Mouse (Mus musculus) forebrain, embryonic 12.5 days (tissue): ENCODE data around the gene Piwil4. TPM values are rescaled to one million over a fixed set of nuclear protein-coding genes. Genes with fewer than 3 reads are reported as not detected.

Experiments
- ATAC-seq: fragments of 200-750 bp; cut with Nextera tagmentation; 2 replicates; pipeline ENCODE4 v1.8.0; 2017; ENCODE audit warnings: moderate TSS enrichment; ENCODE audit not compliant: low FRiP score
- H3K27ac ChIP-seq: fragments of 300-500 bp; sonication (generic); 2 replicates; pipeline ENCODE4 v1.5.1; 2016; ENCODE audit warnings: mild to moderate bottlenecking
- H3K27me3 ChIP-seq: fragments of 300-500 bp; sonication (generic); 2 replicates; pipeline ENCODE4 v1.6.1; 2016; ENCODE audit warnings: mild to moderate bottlenecking
- H3K36me3 ChIP-seq: fragments of 300-500 bp; sonication (generic); replicated peaks from 2 replicates; pipeline ENCODE4 v1.6.1; 2016; ENCODE audit warnings: mild to moderate bottlenecking
- H3K4me1 ChIP-seq: fragments of 300-500 bp; sonication (generic); 2 replicates; pipeline ENCODE4 v1.6.1; 2016
- H3K4me2 ChIP-seq: fragments of 300-500 bp; sonication (generic); 2 replicates; pipeline ENCODE4 v1.6.1; 2016; ENCODE audit warnings: mild to moderate bottlenecking, moderate library complexity
- H3K4me3 ChIP-seq: fragments of 300-500 bp; sonication (generic); replicated peaks from 2 replicates; pipeline ENCODE4 v1.5.1; 2016; ENCODE audit warnings: mild to moderate bottlenecking
- H3K9ac ChIP-seq: fragments of 300-500 bp; sonication (generic); 2 replicates; pipeline ENCODE4 v1.6.1; 2016; ENCODE audit warnings: mild to moderate bottlenecking
- H3K9me3 ChIP-seq: fragments of 300-500 bp; sonication (generic); 2 replicates; pipeline ENCODE4 v1.6.1; 2016
- WGBS: fragments of 180-500 bp; shearing (Covaris S2); methylation state at CpG from one replicate; pipeline ENCODE4 v1.1.7; 2016; 5-methylcytosine and 5-hydroxymethylcytosine counted together
- polyA plus RNA-seq: library from polyadenylated mRNA; unstranded; fragments of >200 nt; fragmentation: Nextera tagmentation; extraction: Ambion mirVana; gene quantifications from 2 replicates; pipeline ENCODE4 v1.2.1, GENCODE M21; 2016

Gene Piwil4
- polyA plus RNA-seq, 1 experiment from 2014 or later = 0.17 TPM

DNA sequence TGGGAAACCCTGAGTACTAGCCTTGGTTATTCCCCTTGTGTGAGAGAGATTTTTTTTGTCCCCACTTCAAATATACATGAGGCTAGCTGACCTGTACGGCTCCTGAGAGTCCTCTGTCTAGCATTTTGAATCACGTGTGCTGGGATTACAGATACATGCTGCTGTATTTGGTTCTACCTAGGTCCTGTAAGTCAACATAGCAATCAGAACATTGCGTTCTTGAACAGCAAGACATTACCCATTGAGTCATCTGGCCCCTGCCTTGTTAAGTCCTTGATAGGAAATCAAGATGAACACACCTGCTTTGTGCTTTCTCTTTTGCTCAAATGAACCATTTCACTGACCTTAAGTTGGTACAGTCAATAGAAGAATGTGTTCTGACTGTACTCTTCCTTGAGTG, 13.9 kb upstream of the Piwil4 start:
- H3K4me1 ChIP-seq = peaks cover 12% of the 10 kb centered on the region
- no peak overlapping the region for H3K27ac ChIP-seq
- no peaks in the 10 kb centered on the region for H3K9me3 ChIP-seq
- H3K4me2 ChIP-seq = no peak overlapping the region
- H3K27me3 ChIP-seq = peaks cover 38% of the 10 kb centered on the region
- H3K4me3 ChIP-seq = no peak overlapping the region
- no peak for ATAC-seq
- no peaks in the 10 kb centered on the region for H3K36me3 ChIP-seq
- WGBS = 88% methylated on average over 3 of the region's 3 CpGs
- H3K9ac ChIP-seq = no peak overlapping the region

DNA sequence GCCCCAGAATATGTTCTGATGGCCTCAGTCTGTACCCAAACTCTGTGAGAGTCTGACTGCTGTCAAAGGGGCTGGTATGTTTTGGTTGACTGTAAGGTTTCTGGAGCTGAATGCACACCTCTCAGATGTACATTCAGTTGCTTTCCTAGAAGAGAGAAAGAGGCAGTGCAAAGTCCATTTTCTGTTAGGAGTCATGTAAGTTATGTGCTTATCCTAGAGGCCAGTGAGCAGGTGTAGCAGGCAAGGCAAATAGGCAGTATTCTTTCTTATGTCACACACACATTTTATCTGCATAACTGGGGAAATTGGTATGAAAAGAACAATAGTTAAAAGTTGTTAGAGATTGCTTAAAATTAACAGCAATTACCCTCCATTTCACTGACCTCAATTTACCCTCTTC, 13.4 kb upstream of the Piwil4 start:
- Histone ChIP-seq H3K27me3 (peaks cover 40% of the 10 kb centered on the region), H3K9me3 (no peaks in the 10 kb centered on the region), H3K9ac (no peak overlapping the region), H3K4me1 (peaks cover 12% of the 10 kb centered on the region), H3K36me3 (no peaks in the 10 kb centered on the region), H3K27ac (no peak overlapping the region), H3K4me2 (no peak overlapping the region), H3K4me3 (no peak overlapping the region)
- ATAC-seq = no peak

DNA sequence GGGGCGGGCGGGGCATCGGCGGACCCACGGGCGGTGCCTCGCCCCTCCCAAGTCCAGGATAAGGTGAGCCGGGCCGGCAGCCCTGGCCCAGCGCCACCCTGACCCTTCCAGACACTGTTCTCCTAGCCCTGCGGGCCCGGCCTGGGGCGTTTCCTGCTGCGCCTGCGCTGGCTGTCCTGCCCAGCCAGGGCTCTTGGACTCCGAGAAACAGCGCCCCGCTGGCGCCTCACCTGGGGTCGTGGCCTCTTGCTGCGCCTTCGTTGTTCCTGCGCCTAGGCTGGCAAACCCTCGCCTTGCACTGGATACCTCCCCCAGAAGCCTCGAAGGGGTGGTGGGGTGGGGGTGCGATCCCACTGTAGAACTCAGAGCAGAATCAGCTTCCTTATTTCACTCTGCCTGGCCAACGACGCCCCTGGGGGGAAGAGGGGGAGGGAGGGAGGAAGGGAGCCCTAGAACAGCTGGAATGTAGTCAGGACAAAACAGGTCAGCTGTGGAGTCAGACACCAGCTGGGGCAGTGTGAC, 11.5 kb upstream of the Piwil4 start, which contains the start of gene Fut4:
Fut4 (minus strand) TSS at position 393 of the 522 bp plus-strand sequence.
- H3K27me3 ChIP-seq = peaks cover 40% of the 10 kb centered on the region
- no peak within 1 kb of the TSS for H3K27ac ChIP-seq
- peak within 1 kb of the TSS; percentile 46 for H3K4me3 ChIP-seq
- peak within 1 kb of the TSS; percentile 78 for H3K4me2 ChIP-seq
- ATAC-seq = peak; percentile 45
- no peaks in the 10 kb centered on the region for H3K36me3 ChIP-seq
- 2% methylated on average over 25 of the region's 28 CpGs for WGBS
- peak within 1 kb of the TSS; percentile 60 for H3K9ac ChIP-seq
- H3K4me1 ChIP-seq = peaks cover 12% of the 10 kb centered on the region
- H3K9me3 ChIP-seq = no peaks in the 10 kb centered on the region

DNA sequence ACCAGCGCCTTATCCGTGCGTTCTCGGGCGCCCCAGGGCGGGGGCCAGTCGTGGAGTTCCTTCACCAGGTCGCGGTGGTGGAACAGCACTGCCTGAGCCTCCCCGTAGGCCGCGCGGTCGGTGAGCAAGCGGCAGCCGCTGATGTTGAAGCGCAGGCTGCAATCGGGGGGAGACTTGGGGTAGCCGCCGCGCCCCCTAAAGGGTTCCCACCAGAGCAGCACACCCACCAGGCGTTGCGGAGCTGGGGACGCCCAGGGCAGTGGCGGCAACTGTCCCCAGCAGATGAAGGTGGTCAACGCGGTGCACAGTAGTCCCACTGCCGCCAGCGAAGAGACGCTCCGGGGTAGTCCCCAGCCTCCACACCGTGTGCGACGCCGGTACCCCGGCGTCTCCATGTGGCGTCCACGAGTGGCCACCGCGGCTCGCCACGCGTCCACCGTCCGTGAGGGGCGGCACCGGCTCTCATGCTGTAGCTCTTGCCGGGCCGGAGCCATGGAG, 11.0 kb upstream of the Piwil4 start:
- ATAC-seq = peak; percentile 82
- Histone ChIP-seq H3K4me3 (peak overlapping the region; percentile 46), H3K9me3 (no peaks in the 10 kb centered on the region), H3K27ac (no peak overlapping the region), H3K9ac (peak overlapping the region; percentile 60), H3K4me2 (peak overlapping the region; percentile 78), H3K27me3 (peaks cover 40% of the 10 kb centered on the region), H3K4me1 (peaks cover 12% of the 10 kb centered on the region), H3K36me3 (no peaks in the 10 kb centered on the region)
- WGBS = under 1% methylated on average over 50 of the region's 50 CpGs

DNA sequence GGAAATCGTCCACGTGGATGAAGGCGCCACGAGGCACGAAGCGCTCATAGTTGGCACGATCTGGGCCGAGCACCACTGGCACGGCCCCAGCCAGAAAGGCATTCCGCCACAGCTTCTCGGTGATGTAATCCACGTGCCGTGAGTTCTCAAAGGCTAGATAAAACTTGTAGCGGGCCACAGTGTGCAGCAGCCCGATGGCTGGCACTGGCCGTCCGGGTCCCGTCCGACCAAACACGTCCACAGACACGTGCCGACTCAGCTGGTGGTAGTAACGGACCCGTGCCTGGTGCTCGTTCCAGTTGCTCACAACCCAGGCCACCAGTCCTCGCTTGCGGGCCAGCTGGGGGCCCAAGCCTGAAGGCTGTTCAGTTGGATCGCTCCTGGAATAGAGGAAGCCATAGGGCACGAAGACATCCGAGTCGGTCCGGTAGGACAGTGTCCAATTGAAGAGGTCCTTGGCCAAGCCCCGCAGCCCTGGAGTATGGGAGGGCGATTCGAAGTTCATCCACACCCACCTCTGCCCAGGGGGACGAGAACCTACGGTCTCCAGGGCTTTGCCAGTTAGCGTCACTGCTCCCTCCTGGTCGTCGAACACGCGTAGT, 10.5 kb upstream of the Piwil4 start:
- H3K9me3 ChIP-seq = no peaks in the 10 kb centered on the region
- H3K4me3 ChIP-seq = peak overlapping the region; percentile 46
- H3K36me3 ChIP-seq = no peaks in the 10 kb centered on the region
- peak overlapping the region; percentile 60 for H3K9ac ChIP-seq
- peak; percentile 24; the same call in 1 of the 2 replicates for ATAC-seq
- peaks cover 40% of the 10 kb centered on the region for H3K27me3 ChIP-seq
- WGBS = 59% methylated on average over 42 of the region's 42 CpGs
- peaks cover 12% of the 10 kb centered on the region for H3K4me1 ChIP-seq
- H3K27ac ChIP-seq = no peak overlapping the region
- peak overlapping the region; percentile 78 for H3K4me2 ChIP-seq

DNA sequence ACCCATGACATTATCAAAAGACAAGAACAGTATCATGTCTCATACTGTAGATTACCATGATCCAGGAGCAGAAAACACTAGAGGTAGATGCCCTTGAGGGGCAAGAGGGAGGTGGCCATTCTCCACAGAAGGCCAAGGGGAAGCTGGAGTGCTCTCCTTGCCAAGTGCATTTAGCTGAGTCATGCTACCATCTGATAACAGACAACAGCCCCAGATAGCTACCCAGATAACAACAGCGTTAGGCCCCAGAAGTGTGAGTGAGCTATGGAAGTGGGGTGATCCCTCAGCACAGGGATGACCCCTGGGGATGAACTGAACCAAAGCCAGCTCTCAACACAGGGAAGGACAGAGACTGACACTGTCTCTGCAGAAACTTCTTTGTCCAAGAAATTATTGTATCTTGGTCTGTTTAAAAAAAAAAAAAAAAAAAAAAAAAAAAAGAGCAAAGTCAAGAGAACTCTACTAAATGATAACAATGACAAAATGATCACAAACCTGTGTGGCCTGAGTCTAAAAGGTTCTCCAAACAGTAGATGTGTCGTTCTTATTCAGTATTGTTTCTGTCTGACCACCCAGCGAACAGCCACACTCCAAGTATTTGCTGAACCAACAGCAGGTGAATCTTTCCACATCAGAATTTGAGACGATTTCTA, 909 bp downstream of the Piwil4 start:
- no peak overlapping the region for H3K4me3 ChIP-seq
- no peak overlapping the region for H3K27ac ChIP-seq
- H3K9ac ChIP-seq = no peak overlapping the region
- H3K4me2 ChIP-seq = no peak overlapping the region
- H3K27me3 ChIP-seq = no peaks in the 10 kb centered on the region
- no peaks in the 10 kb centered on the region for H3K36me3 ChIP-seq
- H3K9me3 ChIP-seq = no peaks in the 10 kb centered on the region
- H3K4me1 ChIP-seq = no peaks in the 10 kb centered on the region
- ATAC-seq = no peak
- WGBS = 91% methylated on average over 4 of the region's 4 CpGs

DNA sequence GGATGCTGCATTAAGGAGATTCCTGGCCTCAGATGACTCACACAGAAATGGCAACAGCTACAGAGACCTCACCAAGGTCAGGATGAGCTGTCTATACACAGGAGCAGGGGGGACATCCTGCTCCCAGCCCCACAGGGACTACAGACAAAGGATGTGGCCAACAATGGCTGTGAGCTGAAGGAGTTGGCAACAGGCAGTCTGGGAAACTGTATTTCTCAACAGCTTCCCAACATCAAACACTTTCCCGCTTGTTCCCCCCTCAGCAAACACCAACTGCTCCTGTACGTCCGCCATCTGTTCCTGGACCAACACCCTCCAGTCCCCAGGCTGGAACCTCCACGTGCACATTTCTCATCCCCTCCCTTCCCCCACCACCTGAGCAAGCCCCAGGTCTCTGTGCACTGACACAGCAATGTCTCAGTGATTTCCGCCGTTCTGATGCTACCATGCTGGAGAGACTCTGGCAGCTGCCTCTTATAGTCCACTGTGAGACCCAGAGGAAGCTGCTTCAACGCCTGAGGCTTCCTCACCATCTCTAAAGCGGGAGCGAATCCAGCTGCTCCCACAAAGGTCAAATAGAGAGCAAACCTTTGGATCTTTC, 9.5 kb downstream of the Piwil4 start:
- WGBS = 64% methylated on average over 9 of the region's 9 CpGs
- Histone ChIP-seq H3K27ac (no peak overlapping the region), H3K27me3 (no peaks in the 10 kb centered on the region), H3K36me3 (no peaks in the 10 kb centered on the region), H3K4me2 (no peak overlapping the region), H3K4me1 (0 out of 2 replicates have a peak, but pooled peaks cover 5% of the 10 kb centered on the region), H3K9ac (no peak overlapping the region), H3K9me3 (no peaks in the 10 kb centered on the region), H3K4me3 (no peak overlapping the region)
- ATAC-seq = 0 out of 2 replicates have a peak, but pooled peaks have one; percentile 23

DNA sequence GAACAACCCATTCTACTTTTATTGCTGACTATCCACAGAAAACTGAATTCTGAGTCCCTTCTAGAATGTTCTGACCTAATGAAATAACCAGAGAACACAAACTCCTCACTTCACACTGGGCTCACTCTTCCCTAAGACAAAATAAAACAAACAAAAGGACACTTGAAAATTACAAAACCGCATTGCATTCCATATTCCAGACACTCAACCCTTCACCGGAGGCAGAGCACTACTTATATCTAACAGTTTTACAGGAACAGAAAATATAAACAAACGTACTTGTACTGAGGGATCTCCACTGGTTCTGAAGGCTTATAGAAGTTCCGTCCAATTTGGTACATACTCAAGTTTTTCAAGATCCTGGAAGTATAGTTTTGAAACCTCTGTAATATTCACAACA, 12.2 kb downstream of the Piwil4 start:
- ATAC-seq = no peak
- Histone ChIP-seq H3K9ac (no peak overlapping the region), H3K4me1 (peaks cover 7% of the 10 kb centered on the region; the same call in 1 of the 2 replicates), H3K4me2 (no peak overlapping the region), H3K9me3 (no peaks in the 10 kb centered on the region), H3K36me3 (no peaks in the 10 kb centered on the region), H3K27ac (no peak overlapping the region), H3K4me3 (no peak overlapping the region), H3K27me3 (no peaks in the 10 kb centered on the region)
- 93% methylated on average over 4 of the region's 4 CpGs for WGBS

DNA sequence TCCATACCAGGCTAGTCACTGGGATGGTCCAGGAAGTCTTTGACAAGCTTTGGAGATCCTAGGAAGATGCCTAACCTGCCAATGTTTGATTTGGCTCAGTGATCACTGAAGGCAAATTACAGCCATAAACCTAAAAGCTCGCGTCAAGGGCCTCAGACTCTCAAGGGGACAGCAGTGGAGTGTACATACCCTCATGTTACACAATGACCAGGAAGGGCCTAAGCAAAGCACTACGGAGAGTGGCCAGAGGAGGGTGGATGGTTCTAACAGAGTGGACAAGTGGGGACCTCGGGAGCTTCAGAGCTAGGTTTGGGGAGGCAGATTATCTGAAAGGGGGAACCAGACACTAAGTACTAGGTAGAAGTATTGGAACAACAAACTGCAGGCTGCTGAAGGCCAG, 13.9 kb downstream of the Piwil4 start:
- Histone ChIP-seq H3K4me1 (peaks cover 8% of the 10 kb centered on the region; the same call in 1 of the 2 replicates), H3K9me3 (no peaks in the 10 kb centered on the region), H3K27me3 (no peaks in the 10 kb centered on the region), H3K4me3 (no peak overlapping the region), H3K36me3 (no peaks in the 10 kb centered on the region), H3K4me2 (no peak overlapping the region), H3K27ac (no peak overlapping the region), H3K9ac (no peak overlapping the region)
- ATAC-seq = no peak
- WGBS = 98% methylated on average over 4 of the region's 4 CpGs

DNA sequence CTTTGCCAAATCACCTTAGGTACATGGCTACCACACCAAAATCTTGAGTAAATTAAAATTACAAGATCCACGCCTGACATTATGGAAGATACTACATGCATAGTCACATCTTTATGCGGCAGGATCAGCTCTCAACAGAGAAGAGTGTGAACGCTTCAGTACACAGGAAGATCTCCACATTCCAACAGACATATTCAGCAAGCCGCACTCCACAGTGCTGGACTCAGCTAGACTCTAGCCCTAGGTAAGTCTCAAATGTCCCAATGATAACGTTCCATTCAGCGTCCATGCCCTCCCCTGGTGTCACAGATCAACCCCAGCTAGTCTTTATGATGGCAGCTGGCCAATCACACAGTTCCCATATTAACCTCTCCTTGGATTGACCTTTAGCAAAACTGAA, 14.5 kb downstream of the Piwil4 start:
- H3K4me2 ChIP-seq = no peak overlapping the region
- H3K27me3 ChIP-seq = no peaks in the 10 kb centered on the region
- no peak overlapping the region for H3K4me3 ChIP-seq
- no peaks in the 10 kb centered on the region for H3K36me3 ChIP-seq
- no peak overlapping the region for H3K27ac ChIP-seq
- H3K9ac ChIP-seq = no peak overlapping the region
- H3K4me1 ChIP-seq = peaks cover 5% of the 10 kb centered on the region; the same call in 1 of the 2 replicates
- no peaks in the 10 kb centered on the region for H3K9me3 ChIP-seq
- ATAC-seq = no peak
- 90% methylated on average over 6 of the region's 6 CpGs for WGBS

DNA sequence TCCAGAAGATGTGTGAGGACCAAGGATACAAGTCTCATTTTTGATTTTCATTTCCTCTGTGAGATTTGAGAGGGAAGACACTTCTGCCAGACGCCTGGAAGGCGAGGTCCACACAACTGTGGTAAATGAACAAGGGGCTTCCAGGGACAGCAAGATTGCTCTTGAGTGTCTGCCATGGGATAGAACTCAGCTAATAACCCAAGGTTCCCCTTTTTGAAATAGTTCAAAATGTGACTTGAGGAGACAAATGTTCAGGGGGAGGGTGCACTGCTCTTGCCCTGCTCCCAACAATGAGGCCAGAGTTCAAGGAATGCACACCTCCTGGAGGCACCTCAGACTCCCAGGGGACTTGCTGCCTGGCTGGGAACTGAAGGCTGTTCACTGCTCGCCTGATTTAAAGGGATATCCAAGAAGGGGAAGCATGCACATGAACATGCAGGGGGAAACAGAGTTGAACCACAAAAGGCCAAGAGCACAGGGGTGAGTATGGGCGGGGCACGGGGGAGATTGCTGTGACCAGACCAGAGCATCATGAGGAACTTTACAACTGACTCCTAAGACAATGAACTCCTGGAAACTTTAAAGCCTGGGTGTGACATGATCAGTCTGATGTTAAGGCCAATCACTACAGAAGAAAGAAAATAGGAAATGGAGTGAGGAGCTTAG, 15.6 kb downstream of the Piwil4 start:
- Histone ChIP-seq H3K9ac (no peak overlapping the region), H3K4me3 (no peak overlapping the region), H3K27me3 (no peaks in the 10 kb centered on the region), H3K4me2 (no peak overlapping the region), H3K4me1 (peaks cover 3% of the 10 kb centered on the region; the same call in 1 of the 2 replicates), H3K9me3 (no peaks in the 10 kb centered on the region), H3K27ac (no peak overlapping the region), H3K36me3 (no peaks in the 10 kb centered on the region)
- no peak for ATAC-seq
- WGBS = 85% methylated on average over 5 of the region's 5 CpGs

DNA sequence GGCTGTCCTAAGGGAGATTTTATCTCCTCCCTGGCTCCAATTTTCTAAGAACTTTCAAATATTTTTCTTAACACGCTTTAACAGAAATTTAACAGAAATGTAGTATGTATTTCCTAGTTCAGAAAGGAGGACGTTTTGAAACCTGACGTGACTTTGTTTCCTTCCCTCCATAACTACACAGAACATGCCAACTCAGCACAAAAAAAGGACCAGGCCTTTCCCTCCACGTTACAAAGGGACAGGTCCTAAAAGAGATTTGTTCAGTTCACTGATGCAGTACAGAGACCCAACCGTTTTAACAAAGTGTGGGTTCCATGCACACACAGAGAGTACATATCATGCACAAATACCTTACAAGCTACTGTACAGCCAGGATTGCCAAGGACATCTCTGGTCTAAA, 18.9 kb downstream of the Piwil4 start:
- Histone ChIP-seq H3K27me3 (no peaks in the 10 kb centered on the region), H3K9ac (no peak overlapping the region), H3K4me1 (peaks cover 3% of the 10 kb centered on the region; the same call in 1 of the 2 replicates), H3K4me3 (no peak overlapping the region), H3K9me3 (no peaks in the 10 kb centered on the region), H3K4me2 (no peak overlapping the region), H3K27ac (no peak overlapping the region), H3K36me3 (no peaks in the 10 kb centered on the region)
- no peak for ATAC-seq
- 79% methylated on average over 5 of the region's 5 CpGs for WGBS
